Mouse (Mus musculus): ENCODE measurements around the gene Gmip. TPM values are rescaled to one million over a fixed set of nuclear protein-coding genes. Genes with fewer than 3 reads are reported as not detected.

Gene Gmip
- polyA plus RNA-seq, 1 experiment = 20.3 TPM

GRCm38 (mm10) chr8:69861251-69861650, 52.8 kb downstream of the Gmip start:
- no peak for DNase-seq (ENCODE audit: low spot score)

DNA sequence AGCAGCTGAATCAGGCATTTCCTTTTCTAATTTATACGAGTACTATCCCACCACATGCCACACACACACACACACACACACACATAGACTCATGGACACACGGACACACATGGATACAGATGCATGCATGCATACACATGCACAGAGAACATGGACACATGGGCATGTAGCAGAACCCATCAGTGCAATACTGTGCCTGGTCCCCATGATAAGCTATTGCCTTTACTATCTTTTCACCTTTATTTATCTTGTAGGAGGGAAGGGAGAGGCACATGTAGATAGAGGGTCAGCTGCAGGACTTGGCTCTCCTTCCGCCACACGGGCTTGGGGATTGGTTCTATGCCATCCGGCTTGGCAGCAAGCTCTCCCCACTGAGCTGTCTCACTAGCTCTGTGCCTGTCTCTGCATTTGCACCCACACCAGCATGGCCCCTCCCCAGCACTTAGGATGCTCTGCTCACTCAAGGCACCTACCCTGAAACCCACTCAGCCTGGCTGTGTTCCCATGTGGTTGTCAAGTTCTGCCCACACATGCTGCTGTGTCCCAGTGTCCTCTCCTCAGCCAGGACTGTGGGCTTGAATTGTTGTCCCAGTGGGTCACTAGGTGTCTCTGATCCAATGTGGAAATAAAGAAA, 55.0 kb downstream of the Gmip start:
- DNase-seq (ENCODE audit: low spot score) = no peak

DNA sequence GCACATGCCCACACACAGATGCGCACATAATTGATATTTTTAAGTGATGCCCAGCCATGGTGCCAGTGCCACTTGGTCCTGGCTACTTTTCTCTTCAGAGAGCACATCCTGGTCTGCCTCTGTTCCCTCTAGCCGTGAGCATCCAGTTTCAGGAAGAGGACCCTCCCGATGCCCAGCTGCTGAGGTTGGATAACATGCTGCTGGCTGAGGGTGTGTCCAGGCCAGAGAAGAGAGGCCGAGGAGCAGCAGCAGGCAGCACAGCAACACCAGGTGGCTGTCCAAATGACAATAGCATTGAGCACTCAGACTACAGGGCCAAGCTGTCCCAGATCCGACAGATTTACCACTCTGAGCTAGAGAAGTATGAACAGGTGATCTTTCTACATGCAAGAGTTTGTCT, 55.7 kb downstream of the Gmip start:
- DNase-seq (ENCODE audit: low spot score) = no peak

GRCm38 (mm10) chr8:69867696-69868326, 59.3 kb downstream of the Gmip start:
- DNase-seq (ENCODE audit: low spot score) = no peak

DNA sequence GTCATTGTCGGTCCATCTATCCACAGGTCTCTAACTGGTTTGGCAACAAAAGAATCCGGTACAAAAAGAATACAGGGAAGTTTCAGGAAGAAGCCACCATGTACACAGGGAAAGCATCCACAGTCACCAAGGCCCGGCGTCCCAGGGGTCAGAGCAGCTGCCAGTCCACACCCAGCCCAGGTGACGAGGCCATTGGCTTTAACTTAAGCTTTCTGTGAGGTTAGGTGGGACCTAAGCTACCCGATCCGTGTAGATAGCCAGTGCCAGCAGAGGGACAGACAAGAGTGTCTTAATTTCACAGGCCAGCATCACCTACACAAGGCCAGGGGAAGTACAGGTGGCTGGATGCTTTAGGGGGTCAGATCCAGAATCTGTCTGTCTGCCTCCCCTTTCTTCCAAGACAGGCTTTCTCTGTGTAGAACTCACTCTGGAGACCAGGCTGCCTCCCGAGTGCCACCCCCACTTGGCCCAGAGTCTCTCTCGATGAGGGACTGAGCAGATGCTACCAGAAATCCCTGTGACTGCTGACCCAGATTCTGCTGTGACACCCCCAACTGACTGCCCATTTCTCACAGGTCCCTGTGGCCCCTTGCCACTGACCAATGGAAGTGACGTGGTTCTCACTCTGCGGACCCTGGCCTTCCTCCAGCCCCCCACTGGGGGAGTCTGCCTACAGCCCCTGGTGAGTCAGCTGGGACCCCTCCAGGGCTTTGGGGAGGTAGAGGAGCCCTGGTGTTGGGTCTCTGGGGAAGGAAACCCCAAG, 61.7 kb downstream of the Gmip start:
- no peak for DNase-seq (ENCODE audit: low spot score)

GRCm38 (mm10) chr8:69870907-69871306, 62.4 kb downstream of the Gmip start:
- DNase-seq (ENCODE audit: low spot score) = no peak

Other genes starting within 250 kb of the Gmip start
- gene Zfp868, start 183.1 kb upstream of the Gmip start, polyA plus RNA-seq (2012; rRNA removed) = 11.5 and 11.7 TPM in 2 replicates
- 2.7 and 2.8 TPM in 2 replicates for gene Zfp964, start 154.2 kb upstream of the Gmip start, polyA plus RNA-seq (2012; rRNA removed)
- 21.0 and 23.9 TPM in 2 replicates for gene Zfp869, start 98.0 kb upstream of the Gmip start, polyA plus RNA-seq (2012; rRNA removed)
- gene Zfp963, start 58.7 kb upstream of the Gmip start, polyA plus RNA-seq (2012; rRNA removed) = 4.5 and 4.9 TPM in 2 replicates
- 0.11 TPM in 1 of 2 replicates, not detected in the other for gene Gm20422, start 33.8 kb upstream of the Gmip start, polyA plus RNA-seq (2012; rRNA removed)
- gene Atp13a1, start 17.5 kb upstream of the Gmip start, polyA plus RNA-seq (2012; rRNA removed) = 39.5 and 43.8 TPM in 2 replicates
- gene Zfp866, start 17.5 kb upstream of the Gmip start, polyA plus RNA-seq (2012; rRNA removed) = 17.7 and 21.1 TPM in 2 replicates
- gene Lpar2, start 13.8 kb downstream of the Gmip start, polyA plus RNA-seq (2012; rRNA removed) = 1.7 and 1.8 TPM in 2 replicates
- gene Pbx4, start 23.8 kb downstream of the Gmip start, polyA plus RNA-seq (2012; rRNA removed) = 3.2 and 4.2 TPM in 2 replicates
- 0.16 and 0.34 TPM in 2 replicates for gene Cilp2, start 79.0 kb downstream of the Gmip start, polyA plus RNA-seq (2012; rRNA removed)
- gene Tssk6, start 93.5 kb downstream of the Gmip start, polyA plus RNA-seq (2012; rRNA removed) = 0.66 and 0.67 TPM in 2 replicates
- 136 and 140 TPM in 2 replicates for gene Ndufa13, start 93.9 kb downstream of the Gmip start, polyA plus RNA-seq (2012; rRNA removed)
- 1.2 and 1.8 TPM in 2 replicates for gene Yjefn3, start 94.0 kb downstream of the Gmip start, polyA plus RNA-seq (2012; rRNA removed)
- gene Gatad2a, start 187.7 kb downstream of the Gmip start, polyA plus RNA-seq (2012; rRNA removed) = 28.8 and 38.7 TPM in 2 replicates
- gene Mau2, start 234.1 kb downstream of the Gmip start, polyA plus RNA-seq (2012; rRNA removed) = 49.6 and 57.8 TPM in 2 replicates
- 15.4 and 20.6 TPM in 2 replicates for gene Sugp1, start 234.1 kb downstream of the Gmip start, polyA plus RNA-seq (2012; rRNA removed)